Mouse (Mus musculus): ENCODE measurements around the gene Nat8f1. TPM values are rescaled to one million over a fixed set of nuclear protein-coding genes. Genes with fewer than 3 reads are reported as not detected.

Gene Nat8f1
- polyA plus RNA-seq, 1 experiment from 2014 or later: 12.0 TPM

- H3K4me3 ChIP-seq (ENCODE audit: low read length): no peak overlapping the region
- no peaks in the 10 kb centered on the region for H3K4me1 ChIP-seq (ENCODE audit: control insufficient read depth, insufficient read depth, low read length)
- ATAC-seq: no peak
- 71% methylated on average over 3 of the region's 3 CpGs for WGBS
- H3K4me2 ChIP-seq (ENCODE audit: low read depth, low read length): no peak overlapping the region
- no peaks in the 10 kb centered on the region for H3K9me3 ChIP-seq (ENCODE audit: control insufficient read depth, low read length)
- no peaks in the 10 kb centered on the region for H3K36me3 ChIP-seq (ENCODE audit: control insufficient read depth, insufficient read depth, low read length)
- no peak overlapping the region for H3K27ac ChIP-seq (ENCODE audit: low read length)
- no peaks in the 10 kb centered on the region for H3K27me3 ChIP-seq (replicated peaks; ENCODE audit: control insufficient read depth, insufficient read depth, low read length)
- H3K9ac ChIP-seq (ENCODE audit: low read depth, low read length): no peak overlapping the region
These were observed 52.9 kb downstream of the Nat8f1 start for GRCm38 (mm10) chr6:85862565-85862964.

- Histone ChIP-seq H3K4me3 (ENCODE audit: low read length) (no peak overlapping the region), H3K9ac (ENCODE audit: low read depth, low read length) (no peak overlapping the region), H3K27me3 (replicated peaks; ENCODE audit: control insufficient read depth, insufficient read depth, low read length) (no peaks in the 10 kb centered on the region), H3K27ac (ENCODE audit: low read length) (no peak overlapping the region), H3K36me3 (ENCODE audit: control insufficient read depth, insufficient read depth, low read length) (no peaks in the 10 kb centered on the region), H3K4me2 (ENCODE audit: low read depth, low read length) (no peak overlapping the region), H3K4me1 (ENCODE audit: control insufficient read depth, insufficient read depth, low read length) (no peaks in the 10 kb centered on the region), H3K9me3 (ENCODE audit: control insufficient read depth, low read length) (no peaks in the 10 kb centered on the region)
- WGBS: 83% methylated on average over 3 of the region's 3 CpGs
- ATAC-seq: no peak
These were observed 54.2 kb downstream of the Nat8f1 start for GRCm38 (mm10) chr6:85861247-85861646.

Other genes starting within 250 kb of the Nat8f1 start
- 0.21 TPM in 1 of 2 replicates, not detected in the other for gene Nat8f7, start 202.5 kb downstream of the Nat8f1 start, polyA plus RNA-seq (2015; fragmentation: Nextera tagmentation; extraction: Ambion mirVana)
- gene Nat8f3, start 149.9 kb downstream of the Nat8f1 start, polyA plus RNA-seq (2015; fragmentation: Nextera tagmentation; extraction: Ambion mirVana): 0.09 TPM in 1 of 2 replicates, not detected in the other
- not detected in 2 replicates for gene Nat8f6, start 94.7 kb downstream of the Nat8f1 start, polyA plus RNA-seq (2015; fragmentation: Nextera tagmentation; extraction: Ambion mirVana)
- 0.59 and 0.65 TPM in 2 replicates for gene Nat8f5, start 94.7 kb downstream of the Nat8f1 start, polyA plus RNA-seq (2015; fragmentation: Nextera tagmentation; extraction: Ambion mirVana)
- gene Nat8, start 83.6 kb downstream of the Nat8f1 start, polyA plus RNA-seq (2015; fragmentation: Nextera tagmentation; extraction: Ambion mirVana): 7.3 and 12.6 TPM in 2 replicates
- 0.04 TPM in 1 of 2 replicates, not detected in the other for gene Nat8f2, start 46.5 kb downstream of the Nat8f1 start, polyA plus RNA-seq (2015; fragmentation: Nextera tagmentation; extraction: Ambion mirVana)
- 6.3 and 6.4 TPM in 2 replicates for gene Nat8f4, start 10.8 kb downstream of the Nat8f1 start, polyA plus RNA-seq (2015; fragmentation: Nextera tagmentation; extraction: Ambion mirVana)
- gene Tprkb, start 3.8 kb downstream of the Nat8f1 start, polyA plus RNA-seq (2015; fragmentation: Nextera tagmentation; extraction: Ambion mirVana): 48.4 and 53.3 TPM in 2 replicates
- 34.2 and 41.1 TPM in 2 replicates for gene Dusp11, start 46.0 kb upstream of the Nat8f1 start, polyA plus RNA-seq (2015; fragmentation: Nextera tagmentation; extraction: Ambion mirVana)
- not detected in 2 replicates for gene Figla, start 100.5 kb upstream of the Nat8f1 start, polyA plus RNA-seq (2015; fragmentation: Nextera tagmentation; extraction: Ambion mirVana)
- gene Add2, start 113.0 kb upstream of the Nat8f1 start, polyA plus RNA-seq (2015; fragmentation: Nextera tagmentation; extraction: Ambion mirVana): 5.5 and 8.0 TPM in 2 replicates